ENCODE assay signal across 8 mouse cellular contexts in the genomic region with DNA sequence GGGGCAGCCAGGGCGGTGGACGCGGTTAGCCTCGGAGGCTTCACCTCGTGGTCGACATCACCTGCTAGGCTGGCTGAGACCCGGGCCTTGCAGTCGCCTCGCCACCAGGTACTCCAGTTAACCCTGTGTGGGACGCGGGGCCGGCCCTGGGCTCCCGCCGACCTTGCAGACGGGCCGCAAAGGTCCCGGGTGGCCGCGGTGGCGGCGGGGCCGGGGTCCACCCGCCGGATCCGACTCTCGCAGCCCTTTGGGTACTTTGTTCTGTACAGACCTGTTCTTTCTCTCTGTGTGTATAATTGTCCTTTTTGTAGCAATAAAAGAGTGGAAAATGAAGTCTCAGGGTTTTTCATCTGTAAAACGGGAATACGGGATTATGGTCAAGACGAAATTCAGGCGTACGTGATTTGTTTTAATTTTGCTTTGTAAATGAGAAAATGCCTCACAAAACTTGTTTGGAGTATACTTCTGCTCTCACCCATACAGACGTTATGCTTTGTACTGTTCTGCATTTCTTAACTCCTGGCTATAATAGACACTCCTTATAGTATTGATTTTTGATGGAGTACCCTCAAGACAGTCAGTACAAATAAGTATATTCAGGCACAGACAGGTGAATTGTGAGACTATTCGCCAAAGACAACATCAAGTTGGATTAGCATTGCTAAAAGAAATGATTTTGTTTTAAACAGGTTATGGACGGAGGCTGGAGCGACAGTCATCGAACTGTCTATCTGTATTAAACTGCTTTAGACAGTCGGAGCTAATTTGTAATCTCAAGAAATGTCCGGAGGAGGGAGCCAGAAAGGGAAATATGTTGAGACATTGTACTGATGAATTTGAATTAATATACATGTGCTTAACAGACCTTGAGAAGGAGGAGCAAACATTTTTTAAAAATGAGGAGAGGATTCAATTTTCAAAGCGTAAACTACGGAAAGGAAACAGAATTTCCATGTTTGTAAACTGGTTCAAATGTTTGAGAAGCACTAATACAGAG. TPM values are rescaled to one million over a fixed set of nuclear protein-coding genes. Genes with fewer than 3 reads are reported as not detected.
DNase-seq lines count a peak whose midpoint lies in the region; ATAC-seq and TF ChIP-seq lines count a peak whose summit lies in the region.

No protein-coding gene starts in this region.

- peaks cover 6% of the 10 kb centered on the region for H3K4me1 ChIP-seq in hindbrain, embryonic 16.5 days (ENCODE audit: control insufficient read depth, insufficient read depth, low read depth, low read length)
- peaks cover 3% of the 10 kb centered on the region; the same call in 1 of the 2 replicates for H3K4me1 ChIP-seq in lung, postnatal 0 days (ENCODE audit: insufficient read depth, low read depth, low read length)

- H3K27me3 ChIP-seq in hindbrain, embryonic 16.5 days (replicated peaks; ENCODE audit: control insufficient read depth, insufficient read depth, low read length): no peaks in the 10 kb centered on the region
- H3K27me3 ChIP-seq in lung, postnatal 0 days (replicated peaks; ENCODE audit: insufficient read depth, low read length): no peaks in the 10 kb centered on the region

- H3K4me3 ChIP-seq in hindbrain, embryonic 16.5 days (ENCODE audit: low read length): peak overlapping the region; percentile 61
- peak overlapping the region; percentile 88 for H3K4me3 ChIP-seq in lung, postnatal 0 days (ENCODE audit: low read depth, low read length)

- ATAC-seq in frontal cortex, adult (ENCODE audit: low TSS enrichment): peak; percentile 7; the same call in 1 of the 2 replicates
- ATAC-seq in CD4-positive, CD25-positive, alpha-beta regulatory T cell, adult 4 months: peak; percentile 8
- ATAC-seq in hindbrain, embryonic 16.5 days: no peak
- no peak for ATAC-seq in lung, postnatal 0 days

- peak overlapping the region; percentile 77 for H3K27ac ChIP-seq in hindbrain, embryonic 16.5 days (ENCODE audit: low read depth, low read length)
- H3K27ac ChIP-seq in lung, postnatal 0 days (ENCODE audit: low read length): peak overlapping the region; percentile 76

- H3K36me3 ChIP-seq in hindbrain, embryonic 16.5 days (ENCODE audit: control insufficient read depth, insufficient read depth, low read length): no peaks in the 10 kb centered on the region
- no peaks in the 10 kb centered on the region; the same call in 1 of the 2 replicates for H3K36me3 ChIP-seq in lung, postnatal 0 days (ENCODE audit: insufficient read depth, low read length)

- peak overlapping the region; percentile 87 for H3K9ac ChIP-seq in hindbrain, embryonic 16.5 days (ENCODE audit: low read depth, low read length)
- H3K9ac ChIP-seq in lung, postnatal 0 days (replicated peaks; ENCODE audit: low read depth): peak overlapping the region; percentile 75

- TF ChIP-seq CTCF in lung, postnatal 0 days (IDR thresholded peaks at IDR 0.05): peak; percentile 44

- no peak for TF ChIP-seq EP300 in lung, postnatal 0 days (IDR thresholded peaks at IDR 0.05)

- 1% methylated on average over 40 of the region's 40 CpGs for WGBS in hindbrain, embryonic 16.5 days
- under 1% methylated on average over 40 of the region's 40 CpGs for WGBS in lung, postnatal 0 days

- H3K9me3 ChIP-seq in hindbrain, embryonic 16.5 days (ENCODE audit: control insufficient read depth, low read length): no peaks in the 10 kb centered on the region
- H3K9me3 ChIP-seq in lung, postnatal 0 days (ENCODE audit: low read length): no peaks in the 10 kb centered on the region

- DNase-seq in frontal cortex, postnatal 10 days (ENCODE audit: low spot score in 2 of 2): no peak
- peak; percentile 50 for DNase-seq in embryo, embryonic 9.5 days (ENCODE audit: extremely low spot score)
- DNase-seq in lung, postnatal 0 days (ENCODE audit: low spot score): peak; percentile 44
- DNase-seq in ovary, postnatal 14 days (ENCODE audit: low spot score): no peak
- DNase-seq in right cerebral cortex, postnatal 36 days (ENCODE audit: low spot score in 2 of 2): no peak

- peak overlapping the region; percentile 92 for H3K4me2 ChIP-seq in hindbrain, embryonic 16.5 days (ENCODE audit: low read length)
- peak overlapping the region; percentile 94 for H3K4me2 ChIP-seq in lung, postnatal 0 days (replicated peaks; ENCODE audit: low read depth, low read length)

RNA-seq across cellular contexts. Expression of a gene that starts 0.6 kb away (rescaled TPM):
- polyA plus RNA-seq in CD4-positive, CD25-positive, alpha-beta regulatory T cell, adult 4 months (2017; shearing (Covaris generic)): 10 to 100 TPM; 23.5 to 24.2 TPM
- 8.9 and 9.0 TPM in 2 replicates for polyA plus RNA-seq in hindbrain, embryonic 16.5 days (2015; fragmentation: Nextera tagmentation; extraction: Ambion mirVana)
- polyA plus RNA-seq in lung, postnatal 0 days (2015; fragmentation: Nextera tagmentation; extraction: Ambion mirVana): 8.6 and 9.0 TPM in 2 replicates

RNA-seq across cellular contexts. Expression of a gene that starts 0.7 kb away (rescaled TPM):
- 1 to 10 TPM; 8.7 to 9.2 TPM for polyA plus RNA-seq in CD4-positive, CD25-positive, alpha-beta regulatory T cell, adult 4 months (2017; shearing (Covaris generic))
- polyA plus RNA-seq in hindbrain, embryonic 16.5 days (2015; fragmentation: Nextera tagmentation; extraction: Ambion mirVana): 9.1 and 9.6 TPM in 2 replicates
- polyA plus RNA-seq in lung, postnatal 0 days (2015; fragmentation: Nextera tagmentation; extraction: Ambion mirVana): 10.5 and 10.8 TPM in 2 replicates

RNA-seq across cellular contexts. Expression of a gene that starts 55.3 kb away (rescaled TPM):
- 1 to 10 TPM in 1 of 2 experiments, under 1 TPM in 1; 0.85 to 1.0 TPM for polyA plus RNA-seq in CD4-positive, CD25-positive, alpha-beta regulatory T cell, adult 4 months (2017; shearing (Covaris generic))
- 44.8 and 46.1 TPM in 2 replicates for polyA plus RNA-seq in hindbrain, embryonic 16.5 days (2015; fragmentation: Nextera tagmentation; extraction: Ambion mirVana)
- 2.6 and 3.0 TPM in 2 replicates for polyA plus RNA-seq in lung, postnatal 0 days (2015; fragmentation: Nextera tagmentation; extraction: Ambion mirVana)

Comparison
In these comparisons a context has a peak if more than half of its experiments do, and no peak if none do; other contexts are left out.
1. ATAC-seq: peak in frontal cortex, adult (single experiment) and CD4-positive, CD25-positive, alpha-beta regulatory T cell, adult 4 months (single experiment); none in hindbrain, embryonic 16.5 days (single experiment) and lung, postnatal 0 days (single experiment).
2. DNase-seq: peak in embryo, embryonic 9.5 days (single experiment) and lung, postnatal 0 days (single experiment); none in frontal cortex, postnatal 10 days (0 of 2), ovary, postnatal 14 days (single experiment) and right cerebral cortex, postnatal 36 days (0 of 2).
3. RNA of a gene that starts 55.3 kb away (polyA plus RNA-seq): 44.8 to 46.1 TPM in hindbrain, embryonic 16.5 days; 2.6 to 3.0 TPM in lung, postnatal 0 days and 0.85 to 1.0 TPM in CD4-positive, CD25-positive, alpha-beta regulatory T cell, adult 4 months; every median in the first group is over 10 times any median in the second.